Mouse (Mus musculus): ENCODE results near the gene Morf4l2. TPM values are rescaled to one million over a fixed set of nuclear protein-coding genes. Genes with fewer than 3 reads are reported as not detected.
"Not testable (repeated sequence)": the region's sequence is repeated elsewhere in the genome, so short reads cannot be mapped to it uniquely, and the experiment has no call there.

The Morf4l2 gene
- polyA plus RNA-seq, 1 experiment, result 777 TPM

DNA sequence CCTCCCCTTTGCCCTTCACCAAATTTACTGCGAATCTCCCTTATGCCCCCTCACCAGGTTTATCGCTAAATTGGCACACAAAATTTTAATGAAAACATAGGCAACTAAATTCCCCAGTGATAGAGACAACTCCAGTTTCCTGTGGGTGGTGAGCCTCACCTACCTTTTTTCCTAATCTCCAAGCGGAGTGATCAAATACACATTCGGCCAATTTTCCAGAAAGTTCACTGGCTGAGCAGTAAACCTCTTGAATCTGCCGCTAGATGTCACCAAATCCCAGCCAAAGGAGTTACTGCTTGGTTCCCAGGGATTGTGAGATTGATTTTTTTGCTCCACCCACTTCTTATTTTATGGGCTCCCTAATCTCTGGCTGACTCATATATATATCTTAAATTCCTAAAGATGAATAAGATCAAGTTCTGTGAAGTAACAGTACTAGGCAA, 808 bp downstream of the Morf4l2 start:
- no peak for TF ChIP-seq CTCF (IDR thresholded peaks at IDR 0.05; ENCODE audit: borderline replicate concordance, insufficient read depth, low read length)
- TF ChIP-seq POLR2A (IDR thresholded peaks at IDR 0.05; ENCODE audit: low read depth, low read length), result no peak
- Histone ChIP-seq H3K4me1 (ENCODE audit: control insufficient read depth, insufficient read depth, low read length) (no peaks in the 10 kb centered on the region), H3K27ac (ENCODE audit: insufficient read depth, low read length) (peak overlapping the region; percentile 99), H3K4me3 (ENCODE audit: insufficient read depth, low read length) (peak overlapping the region; percentile 57)

- Histone ChIP-seq H3K27ac (ENCODE audit: insufficient read depth, low read length) (peak overlapping the region; percentile 99), H3K4me3 (ENCODE audit: insufficient read depth, low read length) (peak overlapping the region; percentile 69), H3K4me1 (ENCODE audit: control insufficient read depth, insufficient read depth, low read length) (no peaks in the 10 kb centered on the region)
- TF ChIP-seq CTCF (IDR thresholded peaks at IDR 0.05; ENCODE audit: borderline replicate concordance, insufficient read depth, low read length), result no peak
- TF ChIP-seq POLR2A (IDR thresholded peaks at IDR 0.05; ENCODE audit: low read depth, low read length), result no peak
Measured at GRCm38 (mm10) chrX:136742241-136742640, 1.2 kb downstream of the Morf4l2 start.

DNA sequence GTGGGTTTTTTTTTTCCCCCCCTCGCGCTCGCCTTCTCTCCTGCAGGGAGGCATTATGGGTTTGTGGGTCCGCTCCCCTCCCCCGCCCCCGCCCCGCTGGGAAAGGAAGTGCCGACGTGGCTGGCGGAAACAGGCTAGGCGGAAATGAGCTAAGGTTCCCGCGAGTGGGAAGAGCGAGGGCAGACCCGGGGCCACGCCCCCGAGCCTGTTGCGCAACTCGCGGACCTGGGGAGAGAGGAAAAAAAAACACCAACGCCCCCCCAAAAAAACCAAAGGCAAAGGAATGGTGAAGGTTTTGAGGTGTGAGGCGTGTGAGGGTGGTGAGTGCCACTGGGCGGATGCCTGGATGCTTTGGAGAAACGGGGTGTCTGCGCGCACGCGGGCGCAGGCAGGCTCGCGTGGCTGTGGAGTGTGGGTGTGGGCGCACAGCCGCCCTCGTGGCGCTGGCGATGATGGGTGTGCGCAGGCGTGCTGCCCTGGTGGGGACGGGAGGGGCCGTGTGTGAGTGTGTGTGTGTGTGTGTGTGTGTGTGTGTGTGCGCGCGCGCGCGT, 1.8 kb downstream of the Morf4l2 start:
- H3K27ac ChIP-seq (ENCODE audit: insufficient read depth, low read length), result peak overlapping the region; percentile 99
- no peaks in the 10 kb centered on the region for H3K4me1 ChIP-seq (ENCODE audit: control insufficient read depth, insufficient read depth, low read length)
- TF ChIP-seq POLR2A (IDR thresholded peaks at IDR 0.05; ENCODE audit: low read depth, low read length) (peak; percentile 71), CTCF (IDR thresholded peaks at IDR 0.05; ENCODE audit: borderline replicate concordance, insufficient read depth, low read length) (no peak)
- H3K4me3 ChIP-seq (ENCODE audit: insufficient read depth, low read length), result peak overlapping the region; percentile 69

DNA sequence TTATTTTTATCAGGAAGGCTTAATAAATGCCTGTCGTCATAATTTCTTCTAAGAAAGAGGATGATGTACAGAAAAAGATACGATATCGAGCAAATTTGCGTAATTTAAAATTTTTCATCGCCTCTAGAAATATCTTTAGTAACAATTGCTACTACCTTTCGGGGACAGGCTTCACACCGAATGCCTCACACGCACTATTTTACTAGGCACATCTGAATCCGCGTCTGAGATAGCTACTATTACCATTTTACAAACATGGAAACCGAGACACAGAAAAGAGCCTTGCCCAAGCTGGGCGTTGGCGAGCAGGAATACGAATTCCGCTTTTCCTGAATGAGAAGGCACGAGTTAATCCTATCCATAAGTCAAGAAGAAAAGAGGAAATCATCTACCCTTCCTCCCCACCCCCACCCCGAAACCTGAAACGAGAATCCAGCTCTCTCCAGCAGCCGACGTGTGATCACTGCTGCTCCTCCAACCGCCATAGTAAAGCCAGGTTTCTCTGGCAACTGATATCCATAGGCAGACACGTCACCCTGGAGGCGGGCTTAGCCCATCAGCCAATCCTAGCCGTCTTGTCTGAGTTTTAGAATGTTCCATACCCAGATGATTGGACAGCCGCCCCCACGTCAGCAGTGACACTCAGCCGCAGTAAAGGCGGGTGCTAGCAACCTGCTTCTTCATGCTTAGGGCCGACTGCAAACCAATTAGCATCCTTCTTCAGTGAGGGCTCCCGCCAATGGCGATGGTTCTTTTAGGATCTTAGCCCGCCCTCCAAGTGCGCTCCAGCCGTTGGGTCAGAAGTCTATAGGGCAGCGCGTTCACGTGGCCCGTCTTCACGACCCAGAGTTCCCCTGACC, 2.5 kb downstream of the Morf4l2 start:
- H3K27ac ChIP-seq (ENCODE audit: insufficient read depth, low read length), result peak overlapping the region; percentile 95

DNA sequence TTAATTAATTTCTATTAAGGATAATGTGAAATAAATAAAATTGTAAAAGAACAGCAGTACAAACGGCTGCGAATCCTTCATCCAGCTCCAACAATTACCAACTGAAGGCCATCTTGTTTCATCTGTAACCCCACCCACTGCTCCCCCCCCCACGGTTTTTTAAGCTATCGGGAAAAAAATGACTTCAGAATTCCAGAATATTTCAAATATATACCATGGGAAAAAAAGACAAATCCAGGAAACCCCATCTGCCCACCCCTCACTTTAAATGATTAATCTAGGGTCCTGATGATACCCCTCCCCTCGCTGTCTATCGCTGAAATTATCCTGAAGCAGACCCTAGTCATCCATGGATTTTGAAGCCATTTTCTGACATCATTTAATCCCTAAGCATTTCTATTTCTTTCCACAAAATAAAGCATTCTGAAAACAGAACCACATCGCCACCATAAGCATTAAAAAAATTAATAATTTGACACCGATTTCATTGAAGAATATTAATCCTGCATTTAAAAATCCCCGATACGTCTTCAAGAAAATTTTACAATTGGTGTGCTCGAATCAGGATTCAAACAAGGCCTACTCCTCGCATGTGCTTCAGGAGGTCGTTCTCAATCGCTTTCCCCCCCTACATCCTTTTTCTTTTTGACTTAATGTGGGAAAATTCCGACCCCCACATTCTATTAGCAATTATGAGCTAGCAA, 3.3 kb downstream of the Morf4l2 start:
- Histone ChIP-seq H3K4me3 (ENCODE audit: insufficient read depth, low read length) (peak overlapping the region; percentile 93), H3K4me1 (ENCODE audit: control insufficient read depth, insufficient read depth, low read length) (no peaks in the 10 kb centered on the region), H3K27ac (ENCODE audit: insufficient read depth, low read length) (peak overlapping the region; percentile 95)
- TF ChIP-seq CTCF (IDR thresholded peaks at IDR 0.05; ENCODE audit: borderline replicate concordance, insufficient read depth, low read length) (no peak), POLR2A (IDR thresholded peaks at IDR 0.05; ENCODE audit: low read depth, low read length) (no peak)

More for the DNA sequence above, 2.5 kb downstream of the Morf4l2 start:
- TF ChIP-seq POLR2A (IDR thresholded peaks at IDR 0.05; ENCODE audit: low read depth, low read length) (peak; percentile 94), CTCF (IDR thresholded peaks at IDR 0.05; ENCODE audit: borderline replicate concordance, insufficient read depth, low read length) (no peak)
- Histone ChIP-seq H3K4me3 (ENCODE audit: insufficient read depth, low read length) (peak overlapping the region; percentile 93), H3K4me1 (ENCODE audit: control insufficient read depth, insufficient read depth, low read length) (no peaks in the 10 kb centered on the region)

DNA sequence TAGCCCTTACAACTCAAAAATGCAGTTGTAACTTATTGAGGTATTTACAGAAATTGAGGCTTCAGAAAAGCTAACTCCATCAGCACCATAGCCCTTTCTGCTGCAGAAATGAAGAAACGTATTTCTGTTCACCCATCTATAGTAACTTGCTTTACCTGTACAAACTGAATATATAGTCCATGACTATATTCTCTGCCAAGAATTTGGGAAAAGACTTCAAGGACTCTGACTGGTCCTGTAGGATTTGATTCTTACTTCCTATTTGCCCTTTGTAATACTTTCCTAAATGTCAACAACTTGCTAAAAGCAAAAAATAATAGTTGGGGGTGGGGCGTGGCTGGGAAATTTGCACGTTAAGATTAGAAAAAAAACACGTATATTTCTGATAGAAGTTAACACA, 11.5 kb downstream of the Morf4l2 start:
- no peak for TF ChIP-seq CTCF (IDR thresholded peaks at IDR 0.05; ENCODE audit: borderline replicate concordance, insufficient read depth, low read length)
- no peak for TF ChIP-seq POLR2A (IDR thresholded peaks at IDR 0.05; ENCODE audit: low read depth, low read length)
- Histone ChIP-seq H3K27ac (ENCODE audit: insufficient read depth, low read length) (no peak overlapping the region), H3K4me1 (ENCODE audit: control insufficient read depth, insufficient read depth, low read length) (no peaks in the 10 kb centered on the region), H3K4me3 (ENCODE audit: insufficient read depth, low read length) (no peak overlapping the region)

DNA sequence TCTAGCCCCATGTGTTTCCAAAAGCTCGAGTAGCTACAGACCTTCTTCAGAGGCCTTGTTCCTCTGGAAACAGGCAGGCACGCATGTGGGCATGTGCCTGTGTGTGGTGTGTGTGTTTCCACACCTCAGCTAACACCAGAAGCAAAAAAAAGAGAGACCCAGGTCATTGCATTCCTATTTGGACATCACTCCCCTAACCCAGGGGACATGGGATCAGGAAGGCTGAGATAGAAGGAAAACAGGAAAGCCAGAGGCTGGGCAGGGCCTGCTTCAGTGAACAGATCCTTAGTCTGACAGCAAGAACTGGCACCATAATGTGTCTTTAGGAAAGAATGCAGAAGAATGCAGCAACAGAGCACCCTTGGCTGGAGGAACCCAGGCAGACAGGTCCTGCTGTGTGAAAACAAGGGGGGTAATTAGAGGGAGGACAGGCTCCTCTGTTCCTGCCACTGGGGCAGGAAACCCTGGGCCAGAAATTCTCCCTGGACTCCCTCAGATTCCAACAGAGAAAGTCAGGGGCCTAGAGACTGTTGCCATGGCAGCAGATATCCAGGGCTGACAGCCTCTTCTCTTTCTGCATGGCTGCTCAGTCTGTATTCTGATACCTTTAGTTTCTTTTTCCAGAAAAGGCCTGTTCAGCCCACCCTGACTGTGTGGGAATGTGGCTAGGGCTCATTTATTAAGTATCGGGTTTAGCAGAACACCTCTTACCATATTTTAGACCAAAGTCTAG, 28.6 kb downstream of the Morf4l2 start:
- not testable (repeated sequence) for H3K4me3 ChIP-seq (ENCODE audit: insufficient read depth, low read length)

DNA sequence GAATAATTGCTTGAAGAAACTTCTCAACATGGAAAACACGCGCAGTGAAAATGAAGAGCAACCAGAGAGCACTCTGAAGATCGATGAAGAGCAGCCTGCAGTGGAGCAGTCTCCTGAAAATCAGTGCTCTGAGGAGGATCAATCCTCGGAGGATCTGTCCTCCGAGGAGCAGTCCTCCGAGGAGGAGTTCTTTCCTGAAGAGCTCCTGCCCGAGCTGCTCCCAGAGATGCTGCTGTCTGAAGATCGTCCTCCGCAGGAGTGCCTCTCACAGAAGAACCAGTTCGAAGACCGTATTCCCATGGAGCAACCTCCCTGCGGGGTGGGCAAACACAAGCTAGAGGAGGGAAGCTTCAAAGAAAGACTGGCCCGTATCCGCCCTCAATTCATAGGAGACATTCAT, 34.7 kb downstream of the Morf4l2 start:
- TF ChIP-seq CTCF (IDR thresholded peaks at IDR 0.05; ENCODE audit: borderline replicate concordance, insufficient read depth, low read length) (no peak), POLR2A (IDR thresholded peaks at IDR 0.05; ENCODE audit: low read depth, low read length) (no peak)
- Histone ChIP-seq H3K4me1 (ENCODE audit: control insufficient read depth, insufficient read depth, low read length) (no peaks in the 10 kb centered on the region), H3K4me3 (ENCODE audit: insufficient read depth, low read length) (peak overlapping the region; percentile 46; the same call in 1 of the 2 replicates), H3K27ac (ENCODE audit: insufficient read depth, low read length) (no peak overlapping the region)

More for the DNA sequence above, 28.6 kb downstream of the Morf4l2 start:
- H3K27ac ChIP-seq (ENCODE audit: insufficient read depth, low read length); H3K4me1 ChIP-seq (ENCODE audit: control insufficient read depth, insufficient read depth, low read length): not testable (repeated sequence)

DNA sequence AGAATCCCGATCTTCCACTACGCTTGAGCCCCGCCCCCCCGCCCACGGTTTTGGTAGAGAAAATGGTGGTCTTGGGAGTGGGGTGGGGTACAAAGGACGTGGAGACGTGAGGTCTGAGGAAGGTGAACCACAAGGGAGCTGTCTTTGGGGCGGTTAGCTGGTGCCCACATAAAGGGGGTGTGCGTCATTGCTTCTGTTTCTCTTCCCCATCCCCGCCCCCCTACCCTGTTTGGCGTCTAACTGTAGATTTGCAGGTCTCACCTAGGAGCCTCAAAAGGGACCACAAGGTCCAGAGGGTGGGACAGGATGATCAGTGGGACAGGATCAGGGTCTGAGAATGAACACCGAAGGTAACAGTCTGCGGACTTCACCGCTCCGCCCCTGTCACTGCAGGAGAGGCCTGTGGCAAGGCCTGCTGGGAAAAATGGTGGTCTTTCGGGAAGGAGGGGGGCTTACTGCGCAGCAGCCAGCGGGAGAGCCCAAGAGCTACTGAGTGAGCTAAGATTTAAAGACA, 35.3 kb downstream of the Morf4l2 start:
- TF ChIP-seq POLR2A (IDR thresholded peaks at IDR 0.05; ENCODE audit: low read depth, low read length) (peak; percentile 40; the same call in 1 of the 2 replicates), CTCF (IDR thresholded peaks at IDR 0.05; ENCODE audit: borderline replicate concordance, insufficient read depth, low read length) (no peak)

More for the DNA sequence above, 35.3 kb downstream of the Morf4l2 start:
- peak overlapping the region; percentile 46 for H3K4me3 ChIP-seq (ENCODE audit: insufficient read depth, low read length)
- H3K4me1 ChIP-seq (ENCODE audit: control insufficient read depth, insufficient read depth, low read length), result no peaks in the 10 kb centered on the region
- H3K27ac ChIP-seq (ENCODE audit: insufficient read depth, low read length), result no peak overlapping the region
